Mouse (Mus musculus): ENCODE measurements at regions not wholly inside any gene's neighbourhood (a gene's known extent, or its start where the extent isn't known, plus 50 kb on each side); places are given as distances from the start of the nearest gene placed in this dataset.

DNA sequence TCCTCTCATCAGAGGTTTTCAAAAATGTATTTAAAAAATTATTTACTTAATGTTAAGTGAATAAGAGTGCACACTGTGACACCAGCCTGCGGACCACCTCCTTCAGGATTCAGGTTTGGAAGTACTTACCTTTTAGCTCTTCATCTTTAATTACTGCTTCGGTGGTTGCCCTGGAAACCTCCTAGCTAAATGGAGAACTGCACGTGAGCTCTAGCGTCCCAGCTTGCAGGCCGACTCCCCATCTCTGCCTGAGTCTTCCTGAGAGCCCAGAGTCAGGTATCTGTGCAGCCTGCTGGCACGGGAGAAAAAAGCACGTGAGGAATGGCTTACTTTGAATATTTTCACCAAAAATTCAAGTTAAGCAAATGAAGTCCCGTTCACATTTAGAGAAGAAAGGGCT lies 207.5 kb upstream of the Klf14 start:
- H3K36me3 ChIP-seq = no peaks in the 10 kb centered on the region
- H3K9me3 ChIP-seq = no peaks in the 10 kb centered on the region
- peaks cover 2% of the 10 kb centered on the region; the same call in 1 of the 2 replicates for H3K4me1 ChIP-seq (replicated peaks)
- H3K27ac ChIP-seq = no peak overlapping the region
- no peak overlapping the region for H3K4me3 ChIP-seq
- no peak overlapping the region for H3K9ac ChIP-seq
- H3K27me3 ChIP-seq = no peaks in the 10 kb centered on the region
- ATAC-seq (ENCODE audit: low FRiP score) = no peak
- no peak overlapping the region for H3K4me2 ChIP-seq
- 64% methylated on average over 8 of the region's 8 CpGs for WGBS

- Histone ChIP-seq H3K9me3 (no peaks in the 10 kb centered on the region), H3K9ac (no peak overlapping the region), H3K36me3 (no peaks in the 10 kb centered on the region), H3K27me3 (no peaks in the 10 kb centered on the region), H3K4me1 (replicated peaks) (no peaks in the 10 kb centered on the region), H3K4me3 (no peak overlapping the region), H3K27ac (no peak overlapping the region), H3K4me2 (no peak overlapping the region)
- no peak for ATAC-seq (ENCODE audit: low FRiP score)
- 86% methylated on average over 5 of the region's 5 CpGs for WGBS
Measured at GRCm38 (mm10) chr6:31167732-31168131, 208.9 kb upstream of the Klf14 start.

DNA sequence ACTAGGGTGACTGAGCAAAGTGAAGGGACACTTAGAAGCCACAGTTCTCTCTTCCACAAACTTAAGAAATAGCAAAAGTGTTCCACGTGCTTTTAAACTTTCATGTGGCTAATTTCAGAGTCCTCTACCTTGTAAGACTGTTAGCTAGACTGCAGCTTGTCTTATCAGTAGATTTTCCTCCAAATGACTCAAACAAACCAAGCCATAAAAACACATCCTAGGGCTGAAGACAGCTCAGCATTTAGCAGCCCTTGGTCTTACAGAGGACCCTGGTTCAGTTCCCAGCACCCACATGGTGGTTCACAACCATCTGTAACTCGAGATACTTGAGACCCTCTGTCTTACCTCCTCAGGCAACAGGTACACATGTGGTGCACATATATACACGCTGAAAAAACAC lies 209.9 kb upstream of the Klf14 start:
- Histone ChIP-seq H3K4me3 (no peak overlapping the region), H3K27ac (no peak overlapping the region), H3K36me3 (no peaks in the 10 kb centered on the region), H3K4me2 (no peak overlapping the region), H3K9me3 (no peaks in the 10 kb centered on the region), H3K4me1 (replicated peaks) (no peaks in the 10 kb centered on the region), H3K27me3 (no peaks in the 10 kb centered on the region), H3K9ac (no peak overlapping the region)
- 84% methylated on average over 3 of the region's 3 CpGs for WGBS
- no peak for ATAC-seq (ENCODE audit: low FRiP score)

- H3K36me3 ChIP-seq = no peaks in the 10 kb centered on the region
- no peaks in the 10 kb centered on the region for H3K27me3 ChIP-seq
- H3K9me3 ChIP-seq = no peaks in the 10 kb centered on the region
- H3K4me1 ChIP-seq (replicated peaks) = no peaks in the 10 kb centered on the region
- H3K4me3 ChIP-seq = no peak overlapping the region
- ATAC-seq (ENCODE audit: low FRiP score) = no peak
- H3K9ac ChIP-seq = no peak overlapping the region
- no peak overlapping the region for H3K4me2 ChIP-seq
- WGBS = 88% methylated on average over 9 of the region's 9 CpGs
- H3K27ac ChIP-seq = no peak overlapping the region
Measured at GRCm38 (mm10) chr6:31169343-31169742, 210.5 kb upstream of the Klf14 start.

DNA sequence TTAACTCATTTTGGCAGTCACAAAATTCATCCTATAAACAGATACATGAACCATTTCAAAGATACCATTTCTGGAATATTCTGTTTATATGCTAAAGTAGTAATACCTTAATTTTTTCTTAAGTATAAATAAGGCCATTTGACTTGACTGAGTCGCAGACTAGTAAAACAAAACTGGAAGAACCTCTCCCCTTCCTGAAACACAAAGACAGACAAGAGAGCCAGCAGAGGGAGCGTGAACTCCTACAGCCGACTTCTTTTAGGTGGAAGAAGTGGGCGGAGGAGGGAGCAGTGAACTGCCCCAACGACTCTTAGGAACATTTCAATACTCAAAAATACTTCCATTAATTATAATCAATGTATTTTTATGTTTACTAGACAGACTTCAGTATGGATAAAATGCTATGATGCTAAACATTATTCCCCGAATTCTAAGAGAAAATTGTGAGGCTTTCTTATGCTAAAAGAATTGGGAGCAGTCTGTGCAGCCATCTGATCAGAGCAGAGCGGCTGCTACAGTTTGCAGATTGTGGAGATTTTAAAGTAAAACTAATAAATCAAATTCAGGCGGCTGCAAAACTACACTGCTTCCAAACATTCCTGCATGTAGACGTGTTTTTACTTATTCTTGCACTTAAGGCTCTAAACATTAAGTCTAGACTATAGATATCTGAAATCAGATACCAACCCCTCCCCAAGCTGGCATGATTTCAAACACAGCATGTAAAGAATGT lies 211.2 kb upstream of the Klf14 start:
- Histone ChIP-seq H3K27me3 (no peaks in the 10 kb centered on the region), H3K4me1 (replicated peaks) (no peaks in the 10 kb centered on the region)

GRCm38 (mm10) chr6:31171831-31172569 lies 213.1 kb upstream of the Klf14 start:
- 89% methylated on average over 10 of the region's 10 CpGs for WGBS
- H3K27me3 ChIP-seq = no peaks in the 10 kb centered on the region
- H3K9ac ChIP-seq = no peak overlapping the region
- H3K4me3 ChIP-seq = no peak overlapping the region
- ATAC-seq (ENCODE audit: low FRiP score) = no peak
- H3K4me2 ChIP-seq = no peak overlapping the region
- no peaks in the 10 kb centered on the region for H3K9me3 ChIP-seq
- no peaks in the 10 kb centered on the region for H3K4me1 ChIP-seq (replicated peaks)
- H3K36me3 ChIP-seq = no peaks in the 10 kb centered on the region
- H3K27ac ChIP-seq = no peak overlapping the region

More for the DNA sequence above, 211.2 kb upstream of the Klf14 start:
- H3K4me2 ChIP-seq = no peak overlapping the region
- no peak overlapping the region for H3K4me3 ChIP-seq
- no peak for ATAC-seq (ENCODE audit: low FRiP score)
- H3K27ac ChIP-seq = no peak overlapping the region
- H3K36me3 ChIP-seq = no peaks in the 10 kb centered on the region
- WGBS = 71% methylated on average over 9 of the region's 9 CpGs
- no peaks in the 10 kb centered on the region for H3K9me3 ChIP-seq
- H3K9ac ChIP-seq = no peak overlapping the region

DNA sequence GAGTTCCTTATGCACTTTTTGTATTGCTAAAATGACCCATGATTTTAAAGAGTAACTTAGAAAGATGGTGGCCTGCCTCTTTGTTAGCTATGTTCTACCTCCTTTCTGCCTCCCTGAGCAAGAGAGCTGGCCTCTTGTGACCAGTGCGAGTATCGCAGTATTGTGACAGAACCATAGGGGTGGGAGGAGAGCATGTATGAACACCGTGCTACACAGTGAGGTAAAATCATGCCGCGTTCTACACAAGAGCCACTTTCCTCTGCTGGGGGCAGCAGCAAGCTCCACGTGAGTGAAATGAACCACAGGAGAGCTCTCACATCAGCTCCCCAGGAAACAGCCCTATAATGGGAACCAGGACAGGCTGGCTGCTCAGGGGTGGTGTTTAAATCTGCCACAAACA lies 216.9 kb upstream of the Klf14 start:
- Histone ChIP-seq H3K27ac (no peak overlapping the region), H3K4me3 (no peak overlapping the region), H3K36me3 (no peaks in the 10 kb centered on the region), H3K9me3 (no peaks in the 10 kb centered on the region), H3K9ac (no peak overlapping the region), H3K4me1 (replicated peaks) (no peaks in the 10 kb centered on the region), H3K27me3 (no peaks in the 10 kb centered on the region), H3K4me2 (no peak overlapping the region)
- 77% methylated on average over 6 of the region's 6 CpGs for WGBS
- ATAC-seq (ENCODE audit: low FRiP score) = no peak

GRCm38 (mm10) chr6:31176368-31176767 lies 217.5 kb upstream of the Klf14 start:
- no peaks in the 10 kb centered on the region for H3K27me3 ChIP-seq
- no peaks in the 10 kb centered on the region for H3K4me1 ChIP-seq (replicated peaks)
- no peak overlapping the region for H3K9ac ChIP-seq
- WGBS = 83% methylated on average over 8 of the region's 8 CpGs
- ATAC-seq (ENCODE audit: low FRiP score) = no peak
- no peaks in the 10 kb centered on the region for H3K36me3 ChIP-seq
- no peak overlapping the region for H3K4me2 ChIP-seq
- no peaks in the 10 kb centered on the region for H3K9me3 ChIP-seq
- H3K27ac ChIP-seq = no peak overlapping the region
- H3K4me3 ChIP-seq = no peak overlapping the region

GRCm38 (mm10) chr6:31176831-31177230 lies 218.0 kb upstream of the Klf14 start:
- 88% methylated on average over 1 of the region's 1 CpGs for WGBS
- Histone ChIP-seq H3K9ac (no peak overlapping the region), H3K27me3 (no peaks in the 10 kb centered on the region), H3K9me3 (no peaks in the 10 kb centered on the region), H3K4me2 (no peak overlapping the region), H3K27ac (no peak overlapping the region), H3K4me1 (replicated peaks) (no peaks in the 10 kb centered on the region), H3K4me3 (no peak overlapping the region), H3K36me3 (no peaks in the 10 kb centered on the region)
- no peak for ATAC-seq (ENCODE audit: low FRiP score)

GRCm38 (mm10) chr6:31178201-31178880 lies 219.5 kb upstream of the Klf14 start:
- no peak overlapping the region for H3K4me3 ChIP-seq
- H3K27me3 ChIP-seq = no peaks in the 10 kb centered on the region
- no peak overlapping the region for H3K9ac ChIP-seq
- 88% methylated on average over 8 of the region's 8 CpGs for WGBS
- ATAC-seq (ENCODE audit: low FRiP score) = no peak
- no peaks in the 10 kb centered on the region for H3K36me3 ChIP-seq
- H3K27ac ChIP-seq = no peak overlapping the region
- no peaks in the 10 kb centered on the region for H3K9me3 ChIP-seq
- H3K4me2 ChIP-seq = no peak overlapping the region
- H3K4me1 ChIP-seq (replicated peaks) = no peaks in the 10 kb centered on the region

GRCm38 (mm10) chr6:31182284-31182683 lies 216.3 kb upstream of the Mkln1 start:
- H3K4me1 ChIP-seq (replicated peaks) = 0 out of 2 replicates have a peak, but pooled peaks cover 3% of the 10 kb centered on the region
- WGBS = 92% methylated on average over 6 of the region's 6 CpGs

GRCm38 (mm10) chr6:31183127-31183526 lies 215.4 kb upstream of the Mkln1 start:
- H3K4me3 ChIP-seq = no peak overlapping the region
- H3K4me2 ChIP-seq = no peak overlapping the region
- WGBS = 54% methylated on average over 5 of the region's 5 CpGs
- H3K9me3 ChIP-seq = no peaks in the 10 kb centered on the region
- H3K36me3 ChIP-seq = no peaks in the 10 kb centered on the region
- H3K27me3 ChIP-seq = no peaks in the 10 kb centered on the region
- no peak overlapping the region for H3K27ac ChIP-seq
- ATAC-seq (ENCODE audit: low FRiP score) = no peak
- H3K4me1 ChIP-seq (replicated peaks) = 0 out of 2 replicates have a peak, but pooled peaks cover 3% of the 10 kb centered on the region
- H3K9ac ChIP-seq = no peak overlapping the region

More at GRCm38 (mm10) chr6:31182284-31182683, 216.3 kb upstream of the Mkln1 start:
- no peak for ATAC-seq (ENCODE audit: low FRiP score)
- H3K9me3 ChIP-seq = no peaks in the 10 kb centered on the region
- no peak overlapping the region for H3K4me3 ChIP-seq
- H3K4me2 ChIP-seq = no peak overlapping the region
- no peak overlapping the region for H3K9ac ChIP-seq
- no peak overlapping the region for H3K27ac ChIP-seq
- no peaks in the 10 kb centered on the region for H3K27me3 ChIP-seq
- H3K36me3 ChIP-seq = no peaks in the 10 kb centered on the region

Measured in hindbrain, embryonic 13.5 days (tissue).